Mouse (Mus musculus): ENCODE results near the gene Mark4. TPM values are rescaled to one million over a fixed set of nuclear protein-coding genes. Genes with fewer than 3 reads are reported as not detected.

Gene Mark4
- total and polyA plus RNA-seq, 2 experiments from 2014 or later = 21.0 to 47.1 TPM

GRCm38 (mm10) chr7:19427999-19428650 lies 30.5 kb downstream of the Mark4 start:
- no peaks in the 10 kb centered on the region for H3K27me3 ChIP-seq (ENCODE audit: insufficient read depth, low read length)
- no peaks in the 10 kb centered on the region for H3K4me1 ChIP-seq (ENCODE audit: insufficient read depth)
- 75% methylated on average over 15 of the region's 15 CpGs for whole genome bisulfite sequencing

GRCm38 (mm10) chr7:19426888-19427287 lies 31.7 kb downstream of the Mark4 start:
- no peak overlapping the region for H3K4me2 ChIP-seq (ENCODE audit: low read depth)
- TF ChIP-seq CTCF (IDR thresholded peaks at IDR 0.05; ENCODE audit: low read depth) = no peak
- no peaks in the 10 kb centered on the region for H3K4me1 ChIP-seq (ENCODE audit: insufficient read depth)
- 88% methylated on average over 6 of the region's 6 CpGs for WGBS
- H3K4me3 ChIP-seq (ENCODE audit: low read depth, low read length) = no peak overlapping the region
- ATAC-seq (no peak), DNase-seq (no peak)
- no peak overlapping the region for H3K9ac ChIP-seq
- no peaks in the 10 kb centered on the region for H3K9me3 ChIP-seq (ENCODE audit: low read length)
- no peak overlapping the region for H3K27ac ChIP-seq (ENCODE audit: low read depth, low read length)
- peaks cover 65% of the 10 kb centered on the region for H3K36me3 ChIP-seq (ENCODE audit: insufficient read depth)
- no peaks in the 10 kb centered on the region for H3K27me3 ChIP-seq (ENCODE audit: insufficient read depth, low read length)

More at GRCm38 (mm10) chr7:19427999-19428650, 30.5 kb downstream of the Mark4 start:
- H3K4me3 ChIP-seq (ENCODE audit: low read depth, low read length) = no peak overlapping the region
- no peak for DNase-seq
- no peak overlapping the region for H3K9ac ChIP-seq
- ATAC-seq = no peak
- peaks cover 77% of the 10 kb centered on the region for H3K36me3 ChIP-seq (ENCODE audit: insufficient read depth)
- no peak overlapping the region for H3K4me2 ChIP-seq (ENCODE audit: low read depth)
- no peak overlapping the region for H3K27ac ChIP-seq (ENCODE audit: low read depth, low read length)
- no peaks in the 10 kb centered on the region for H3K9me3 ChIP-seq (ENCODE audit: low read length)
- TF ChIP-seq CTCF (IDR thresholded peaks at IDR 0.05; ENCODE audit: low read depth) = no peak

- peaks cover 59% of the 10 kb centered on the region for H3K36me3 ChIP-seq (ENCODE audit: insufficient read depth)
- TF ChIP-seq CTCF (IDR thresholded peaks at IDR 0.05; ENCODE audit: low read depth) = no peak
- ATAC-seq (no peak), DNase-seq (no peak)
- no peak overlapping the region for H3K4me2 ChIP-seq (ENCODE audit: low read depth)
- no peaks in the 10 kb centered on the region for H3K4me1 ChIP-seq (ENCODE audit: insufficient read depth)
- no peaks in the 10 kb centered on the region for H3K9me3 ChIP-seq (ENCODE audit: low read length)
- 80% methylated on average over 6 of the region's 6 CpGs for WGBS
- H3K9ac ChIP-seq = no peak overlapping the region
- no peak overlapping the region for H3K27ac ChIP-seq (ENCODE audit: low read depth, low read length)
- no peaks in the 10 kb centered on the region for H3K27me3 ChIP-seq (ENCODE audit: insufficient read depth, low read length)
- H3K4me3 ChIP-seq (ENCODE audit: low read depth, low read length) = no peak overlapping the region
These were observed 32.3 kb downstream of the Mark4 start for GRCm38 (mm10) chr7:19426349-19426748.

- Histone ChIP-seq H3K4me2 (ENCODE audit: low read depth) (no peak overlapping the region), H3K9ac (no peak overlapping the region), H3K27ac (ENCODE audit: low read depth, low read length) (no peak overlapping the region), H3K9me3 (ENCODE audit: low read length) (no peaks in the 10 kb centered on the region), H3K27me3 (ENCODE audit: insufficient read depth, low read length) (peaks cover 19% of the 10 kb centered on the region), H3K36me3 (ENCODE audit: insufficient read depth) (peaks cover 38% of the 10 kb centered on the region), H3K4me1 (ENCODE audit: insufficient read depth) (no peaks in the 10 kb centered on the region), H3K4me3 (ENCODE audit: low read depth, low read length) (no peak overlapping the region)
- ATAC-seq (no peak), DNase-seq (no peak)
- TF ChIP-seq CTCF (IDR thresholded peaks at IDR 0.05; ENCODE audit: low read depth) = no peak
- 61% methylated on average over 4 of the region's 4 CpGs for WGBS
These were observed 34.6 kb downstream of the Mark4 start for GRCm38 (mm10) chr7:19424051-19424450.

- Histone ChIP-seq H3K9ac (no peak overlapping the region), H3K27ac (ENCODE audit: low read depth, low read length) (no peak overlapping the region), H3K36me3 (ENCODE audit: insufficient read depth) (peaks cover 28% of the 10 kb centered on the region), H3K27me3 (ENCODE audit: insufficient read depth, low read length) (peaks cover 22% of the 10 kb centered on the region), H3K9me3 (ENCODE audit: low read length) (no peaks in the 10 kb centered on the region), H3K4me1 (ENCODE audit: insufficient read depth) (no peaks in the 10 kb centered on the region), H3K4me2 (ENCODE audit: low read depth) (no peak overlapping the region), H3K4me3 (ENCODE audit: low read depth, low read length) (no peak overlapping the region)
- WGBS = 84% methylated on average over 3 of the region's 3 CpGs
- ATAC-seq (no peak), DNase-seq (no peak)
- no peak for TF ChIP-seq CTCF (IDR thresholded peaks at IDR 0.05; ENCODE audit: low read depth)
These were observed 35.5 kb downstream of the Mark4 start for GRCm38 (mm10) chr7:19423083-19423482.

- Histone ChIP-seq H3K4me3 (ENCODE audit: low read depth, low read length) (peak overlapping the region; percentile 41), H3K27me3 (ENCODE audit: insufficient read depth, low read length) (peaks cover 22% of the 10 kb centered on the region), H3K27ac (ENCODE audit: low read depth, low read length) (no peak overlapping the region), H3K9ac (0 out of 2 replicates have a peak overlapping the region, but pooled peaks have one; percentile 35), H3K36me3 (ENCODE audit: insufficient read depth) (peaks cover 9% of the 10 kb centered on the region; the same call in 1 of the 2 replicates), H3K9me3 (ENCODE audit: low read length) (no peaks in the 10 kb centered on the region), H3K4me2 (ENCODE audit: low read depth) (peak overlapping the region; percentile 70), H3K4me1 (ENCODE audit: insufficient read depth) (no peaks in the 10 kb centered on the region)
- WGBS = 11% methylated on average over 43 of the region's 43 CpGs
- ATAC-seq (peak; percentile 95), DNase-seq (peak; percentile 90)
- no peak for TF ChIP-seq CTCF (IDR thresholded peaks at IDR 0.05; ENCODE audit: low read depth)
These were observed 37.6 kb downstream of the Mark4 start for GRCm38 (mm10) chr7:19420821-19421636.

- WGBS = 9% methylated on average over 28 of the region's 28 CpGs
- ATAC-seq (no peak), DNase-seq (no peak)
- no peak for TF ChIP-seq CTCF (IDR thresholded peaks at IDR 0.05; ENCODE audit: low read depth)
- H3K27ac ChIP-seq (ENCODE audit: low read depth, low read length) = no peak overlapping the region
- no peaks in the 10 kb centered on the region for H3K9me3 ChIP-seq (ENCODE audit: low read length)
- H3K9ac ChIP-seq = no peak overlapping the region
- peaks cover 22% of the 10 kb centered on the region for H3K27me3 ChIP-seq (ENCODE audit: insufficient read depth, low read length)
- H3K4me2 ChIP-seq (ENCODE audit: low read depth) = no peak overlapping the region
- no peak overlapping the region for H3K4me3 ChIP-seq (ENCODE audit: low read depth, low read length)
- H3K4me1 ChIP-seq (ENCODE audit: insufficient read depth) = no peaks in the 10 kb centered on the region
- H3K36me3 ChIP-seq (ENCODE audit: insufficient read depth) = no peaks in the 10 kb centered on the region
These were observed 38.5 kb downstream of the Mark4 start for GRCm38 (mm10) chr7:19420121-19420520.

All from forebrain, postnatal 0 days (tissue).